Mouse (Mus musculus) gastrocnemius, postnatal 25 days (tissue): ENCODE measurements around the gene Olfr772. TPM values are rescaled to one million over a fixed set of nuclear protein-coding genes. Genes with fewer than 3 reads are reported as not detected.
"Not testable (repeated sequence)": the region's sequence is repeated elsewhere in the genome, so short reads cannot be mapped to it uniquely, and the experiment has no call there.

Experiments
- DNase-seq: peaks from one replicate; pipeline ENCODE4 v3.0.0; 2022
- long read RNA-seq, 2 experiments: library from polyadenylated mRNA; stranded (forward); transcript quantifications; one replicate each; pipeline ENCODE4 v2.0.0; 2021
- total RNA-seq, 2 experiments: library from RNA; stranded (reverse); gene quantifications; 1 replicate in 1 of 2; 2 replicates in 1 of 2; pipeline ENCODE4 v1.2.3; 2021

Gene Olfr772
- total RNA-seq = not detected
- long read RNA-seq, experiment 1 = 0 reads
- long read RNA-seq, experiment 2 = 0 reads

DNA sequence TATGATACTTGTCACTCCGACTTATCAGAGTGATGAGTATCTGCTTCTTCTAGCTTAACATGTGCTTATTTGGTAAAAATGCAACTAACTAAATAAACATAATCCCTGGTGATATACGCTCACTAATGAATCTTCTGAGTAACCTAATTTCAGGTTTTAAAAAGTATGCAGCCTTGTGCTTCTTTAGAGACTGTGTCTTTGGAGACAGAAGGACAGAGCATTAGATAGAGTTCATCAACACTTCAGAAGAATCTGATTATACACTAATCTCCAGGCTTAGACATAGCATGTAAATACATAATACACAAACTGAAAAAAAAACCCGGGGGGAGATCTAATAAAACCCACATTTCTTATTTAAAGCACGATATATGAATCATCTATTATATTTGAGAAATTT lies at the start of gene Olfr772:
Gene Olfr772, minus strand, starts transcription at position 101 of the 400 bp plus-strand sequence.
- not testable (repeated sequence) for DNase-seq

DNA sequence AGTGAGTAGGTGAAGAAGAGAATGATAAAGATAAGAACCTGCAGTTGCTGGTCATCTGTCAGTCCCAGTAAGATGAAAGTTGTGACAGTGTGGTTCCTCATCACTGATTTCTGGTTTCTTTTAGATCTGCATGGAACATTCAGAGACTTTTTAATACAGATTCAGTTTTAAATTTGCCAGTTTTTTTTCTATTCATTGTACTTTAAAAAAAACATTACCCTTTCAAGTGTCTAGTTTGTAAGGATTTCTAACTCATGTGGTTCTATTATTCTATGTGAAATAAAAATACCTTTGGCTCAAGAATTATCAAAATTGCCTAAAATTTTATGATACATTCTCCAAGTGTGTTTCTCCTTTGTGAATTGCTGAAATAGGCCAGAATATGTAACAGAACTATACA lies 9.6 kb upstream of the Olfr772 start, which contains the start of gene Olfr773:
Gene Olfr773, minus strand, starts transcription at position 101 of the 400 bp plus-strand sequence.
- not testable (repeated sequence) for DNase-seq

DNA sequence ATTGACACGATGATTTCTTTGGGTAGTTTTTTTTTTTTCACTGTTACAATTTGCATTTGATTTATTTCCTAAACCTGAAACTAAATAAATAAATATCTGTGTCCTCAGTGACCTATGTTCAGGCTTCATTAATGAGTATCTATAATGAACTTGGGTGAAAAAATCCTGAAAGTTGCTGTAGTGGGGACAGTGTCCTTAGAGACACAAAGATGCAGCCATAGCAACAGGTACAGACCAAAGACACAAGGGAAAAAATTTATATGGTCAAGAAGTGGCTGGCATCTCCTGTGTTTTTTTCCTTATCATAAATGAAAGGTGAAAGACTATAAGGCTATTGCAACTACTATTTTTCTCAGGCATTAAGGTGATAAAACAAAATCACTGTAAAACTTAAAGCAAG lies 13.1 kb downstream of the Olfr772 start, which contains the start of gene Olfr771:
Gene Olfr771, minus strand, starts transcription at position 101 of the 400 bp plus-strand sequence.
- DNase-seq = no peak

- DNase-seq = no peak
Measured at GRCm38 (mm10) chr10:129138898-129139297, 38.8 kb downstream of the Olfr772 start, which contains the start of gene Olfr770. Olfr770 (minus strand) TSS chr10:129138998.

Other genes with a start within 250 kb of the Olfr772 start
- gene Itga7, start 244.1 kb downstream of the Olfr772 start, total RNA-seq = 10 to 100 TPM; 63.5 to 67.3 TPM
- gene Mettl7b, start 216.9 kb downstream of the Olfr772 start, total RNA-seq = under 1 TPM in 1 of 2 experiments, not detected in 1; 0.23 TPM
- not detected for gene Olfr9, start 188.5 kb downstream of the Olfr772 start, total RNA-seq
- gene Olfr763, start 167.1 kb downstream of the Olfr772 start, total RNA-seq = not detected
- gene Olfr764-ps1, start 138.0 kb downstream of the Olfr772 start, total RNA-seq = not detected
- not detected for gene Olfr765, start 127.9 kb downstream of the Olfr772 start, total RNA-seq
- not detected for gene Olfr766-ps1, start 108.9 kb downstream of the Olfr772 start, total RNA-seq
- not detected for gene Olfr767, start 95.0 kb downstream of the Olfr772 start, total RNA-seq
- gene Olfr768, start 78.5 kb downstream of the Olfr772 start, total RNA-seq = not detected
- gene Olfr769, start 60.1 kb downstream of the Olfr772 start, total RNA-seq = not detected
- not detected for gene Olfr770, start 38.9 kb downstream of the Olfr772 start, total RNA-seq
- not detected for gene Olfr771, start 13.2 kb downstream of the Olfr772 start, total RNA-seq
- gene Olfr773, start 9.5 kb upstream of the Olfr772 start, total RNA-seq = not detected
- not detected for gene Olfr774, start 58.3 kb upstream of the Olfr772 start, total RNA-seq
- not detected for gene Olfr775, start 70.5 kb upstream of the Olfr772 start, total RNA-seq
- not detected for gene Olfr776, start 81.2 kb upstream of the Olfr772 start, total RNA-seq
- not detected for gene Olfr777, start 93.6 kb upstream of the Olfr772 start, total RNA-seq
- gene Olfr780, start 140.2 kb upstream of the Olfr772 start, total RNA-seq = not detected
- gene Olfr781, start 150.9 kb upstream of the Olfr772 start, total RNA-seq = not detected
- gene Olfr782, start 170.9 kb upstream of the Olfr772 start, total RNA-seq = not detected
- not detected for gene Olfr784, start 206.2 kb upstream of the Olfr772 start, total RNA-seq
- not detected for gene Olfr785, start 227.5 kb upstream of the Olfr772 start, total RNA-seq
- not detected for gene Olfr786, start 249.4 kb upstream of the Olfr772 start, total RNA-seq